Mouse (Mus musculus) forebrain, embryonic 15.5 days (tissue): ENCODE measurements around the gene Pik3cb. TPM values are rescaled to one million over a fixed set of nuclear protein-coding genes. Genes with fewer than 3 reads are reported as not detected.

ENCODE experiments used
- ATAC-seq: fragments of 200-750 bp; cut with Nextera tagmentation; replicated peaks from 2 replicates; pipeline ENCODE4 v1.8.0; 2017; ENCODE audit warnings: mild to moderate bottlenecking, moderate TSS enrichment, moderate library complexity
- H3K27ac ChIP-seq: fragments of 300-500 bp; sonication (generic); replicated peaks from 2 replicates; pipeline ENCODE4 v1.5.1; 2015; ENCODE audit warnings: mild to moderate bottlenecking, inconsistent platforms
- H3K27me3 ChIP-seq: fragments of 300-500 bp; sonication (generic); 2 replicates; pipeline ENCODE4 v1.6.1; 2015; ENCODE audit warnings: inconsistent platforms
- H3K36me3 ChIP-seq: fragments of 300-500 bp; sonication (generic); 2 replicates; pipeline ENCODE4 v1.6.1; 2015; ENCODE audit warnings: mild to moderate bottlenecking, inconsistent platforms
- H3K4me1 ChIP-seq: fragments of 300-500 bp; sonication (generic); 2 replicates; pipeline ENCODE4 v1.6.1; 2015; ENCODE audit warnings: inconsistent platforms
- H3K4me2 ChIP-seq: fragments of 300-500 bp; sonication (generic); replicated peaks from 2 replicates; pipeline ENCODE4 v1.6.1; 2015; ENCODE audit warnings: mild to moderate bottlenecking, inconsistent platforms
- H3K4me3 ChIP-seq: fragments of 300-500 bp; sonication (generic); 2 replicates; pipeline ENCODE4 v1.5.1; 2015; ENCODE audit warnings: mild to moderate bottlenecking, inconsistent platforms
- H3K9ac ChIP-seq: fragments of 300-500 bp; sonication (generic); replicated peaks from 2 replicates; pipeline ENCODE4 v1.6.1; 2015; ENCODE audit warnings: mild to moderate bottlenecking, inconsistent platforms
- H3K9me3 ChIP-seq: fragments of 300-500 bp; sonication (generic); 2 replicates; pipeline ENCODE4 v1.6.1; 2016; ENCODE audit warnings: inconsistent platforms
- WGBS: fragments of 180-500 bp; shearing (Covaris S2); methylation state at CpG from one replicate; pipeline ENCODE4 v1.1.7; 2015; ENCODE audit warnings: mixed read lengths; 5-methylcytosine and 5-hydroxymethylcytosine counted together
- polyA plus RNA-seq: library from polyadenylated mRNA; unstranded; fragments of >200 nt; fragmentation: Nextera tagmentation; extraction: Ambion mirVana; gene quantifications from 2 replicates; pipeline ENCODE4 v1.2.1, GENCODE M21; 2015

The Pik3cb gene
- polyA plus RNA-seq, 1 experiment from 2014 or later: 3.7 TPM

DNA sequence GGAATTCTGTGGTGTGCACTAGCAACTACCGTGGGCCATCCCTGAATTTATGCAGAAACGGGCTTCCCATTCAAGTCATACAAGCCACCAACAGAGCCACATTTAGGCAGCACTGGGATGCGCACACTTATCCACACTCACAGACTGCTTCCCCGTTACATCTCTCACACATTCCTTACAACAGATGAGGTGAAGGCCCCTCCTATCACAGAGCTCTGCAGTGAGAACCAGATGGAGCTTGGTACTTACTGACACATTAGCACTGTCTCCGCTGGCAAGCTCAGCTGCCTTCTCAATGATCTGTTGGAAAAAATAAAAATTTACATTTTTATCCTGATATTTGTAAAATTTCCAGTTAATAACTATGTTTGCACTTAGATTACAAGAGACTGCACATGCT, 75.1 kb downstream of the Pik3cb start:
- Histone ChIP-seq H3K4me2 (no peak overlapping the region), H3K9ac (no peak overlapping the region), H3K27ac (peak overlapping the region; percentile 66), H3K9me3 (no peaks in the 10 kb centered on the region), H3K36me3 (peaks cover 9% of the 10 kb centered on the region; the same call in 1 of the 2 replicates), H3K4me3 (no peak overlapping the region), H3K27me3 (no peaks in the 10 kb centered on the region), H3K4me1 (no peaks in the 10 kb centered on the region)
- WGBS: 71% methylated on average over 5 of the region's 5 CpGs
- peak; percentile 77 for ATAC-seq

DNA sequence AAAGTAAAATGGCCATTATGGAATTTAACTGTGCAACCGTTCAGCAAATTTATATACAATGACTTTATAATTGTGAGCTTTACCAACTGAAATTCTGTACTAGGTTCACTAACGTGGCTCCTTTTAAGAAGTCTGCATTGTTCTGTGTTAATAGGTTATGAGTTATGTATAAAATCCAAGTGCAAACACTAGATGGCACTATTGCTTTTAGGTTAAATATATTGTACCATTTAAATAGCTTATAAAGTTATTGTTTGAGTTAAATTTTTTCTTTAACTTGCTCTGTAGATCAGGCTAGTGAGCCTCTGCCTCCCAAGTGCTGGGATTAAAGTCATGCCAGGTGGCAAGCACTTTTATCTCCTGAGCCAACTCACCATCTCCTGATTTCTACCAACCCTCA, 76.2 kb downstream of the Pik3cb start:
- Histone ChIP-seq H3K27ac (0 out of 2 replicates have a peak overlapping the region, but pooled peaks have one; percentile 66), H3K27me3 (no peaks in the 10 kb centered on the region), H3K9ac (no peak overlapping the region), H3K4me3 (no peak overlapping the region), H3K36me3 (peaks cover under 1% of the 10 kb centered on the region; the same call in 1 of the 2 replicates), H3K9me3 (no peaks in the 10 kb centered on the region), H3K4me1 (no peaks in the 10 kb centered on the region), H3K4me2 (no peak overlapping the region)
- peak; percentile 49 for ATAC-seq
- WGBS: 44% methylated on average over 2 of the region's 2 CpGs

DNA sequence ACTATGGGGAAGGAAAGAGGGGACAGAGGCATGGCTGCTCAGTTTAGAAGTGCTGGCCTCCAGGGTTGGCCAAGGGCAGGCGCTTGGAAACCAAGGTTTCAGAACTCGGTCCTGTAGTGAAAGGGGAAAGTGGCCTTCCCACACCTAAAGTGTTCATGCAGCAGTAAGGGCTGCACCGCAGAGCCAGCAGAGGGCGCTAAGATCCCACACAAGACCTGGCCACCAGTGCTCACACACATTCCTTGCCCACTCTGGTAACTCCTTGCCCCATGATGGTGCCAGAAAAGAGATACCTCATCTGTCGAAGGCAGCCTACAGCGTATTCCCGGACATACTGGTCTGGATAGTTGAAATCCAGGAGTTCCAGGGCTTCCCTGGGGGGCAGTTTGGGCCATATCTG, 77.9 kb downstream of the Pik3cb start:
- Histone ChIP-seq H3K4me1 (no peaks in the 10 kb centered on the region), H3K9me3 (no peaks in the 10 kb centered on the region), H3K4me2 (no peak overlapping the region), H3K4me3 (no peak overlapping the region), H3K27ac (no peak overlapping the region), H3K36me3 (peaks cover 3% of the 10 kb centered on the region; the same call in 1 of the 2 replicates), H3K9ac (no peak overlapping the region), H3K27me3 (no peaks in the 10 kb centered on the region)
- 36% methylated on average over 7 of the region's 7 CpGs for WGBS
- ATAC-seq: peak; percentile 54; the same call in 1 of the 2 replicates

DNA sequence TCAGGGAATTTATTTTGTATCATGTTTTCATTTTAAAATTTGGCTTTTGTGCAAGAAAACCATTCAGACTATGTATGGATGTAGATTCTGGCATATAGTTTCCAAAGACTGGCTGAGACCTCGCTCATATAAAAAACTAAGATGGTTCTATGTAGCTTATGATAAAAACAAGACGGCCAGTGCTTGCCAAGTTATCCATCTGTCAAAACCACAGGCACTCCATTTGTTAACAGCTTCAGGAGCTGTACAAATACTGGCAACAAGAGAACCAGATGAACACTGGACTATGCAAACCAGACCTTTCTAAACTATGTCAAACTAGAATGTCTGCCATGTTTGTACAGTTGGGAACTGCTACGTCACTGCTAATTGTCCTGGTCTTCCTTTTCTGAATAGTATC, 82.7 kb downstream of the Pik3cb start:
- 72% methylated on average over 3 of the region's 3 CpGs for WGBS
- Histone ChIP-seq H3K4me2 (no peak overlapping the region), H3K36me3 (peaks cover 7% of the 10 kb centered on the region; the same call in 1 of the 2 replicates), H3K27me3 (no peaks in the 10 kb centered on the region), H3K4me3 (no peak overlapping the region), H3K9me3 (no peaks in the 10 kb centered on the region), H3K27ac (no peak overlapping the region), H3K4me1 (no peaks in the 10 kb centered on the region), H3K9ac (no peak overlapping the region)
- 0 out of 2 replicates have a peak, but pooled peaks have one; percentile 43 for ATAC-seq

DNA sequence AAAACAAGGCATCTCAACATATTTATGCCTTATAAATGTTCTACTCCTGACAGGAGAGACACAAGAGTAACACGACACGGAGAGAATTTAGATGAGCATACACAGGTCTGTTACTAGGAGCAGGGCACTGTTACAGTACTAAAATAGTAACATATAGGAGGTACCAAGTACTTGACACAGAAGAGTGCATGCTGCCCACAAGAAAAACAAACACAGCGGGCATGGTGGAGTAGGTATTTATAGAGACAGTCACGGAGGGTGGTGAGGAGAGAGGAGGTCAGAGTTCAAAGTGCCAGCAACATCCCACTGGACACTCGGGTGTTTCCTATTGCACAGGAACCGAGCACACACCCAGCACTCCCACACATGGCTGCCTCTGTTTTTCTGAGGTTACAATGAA, 90.7 kb downstream of the Pik3cb start:
- no peak overlapping the region for H3K4me3 ChIP-seq
- peaks cover 15% of the 10 kb centered on the region; the same call in 1 of the 2 replicates for H3K36me3 ChIP-seq
- H3K4me2 ChIP-seq: no peak overlapping the region
- WGBS: 80% methylated on average over 6 of the region's 6 CpGs
- H3K4me1 ChIP-seq: peaks cover 6% of the 10 kb centered on the region; the same call in 1 of the 2 replicates
- H3K27ac ChIP-seq: 0 out of 2 replicates have a peak overlapping the region, but pooled peaks have one; percentile 8
- H3K27me3 ChIP-seq: no peaks in the 10 kb centered on the region
- no peak for ATAC-seq
- H3K9me3 ChIP-seq: no peaks in the 10 kb centered on the region
- no peak overlapping the region for H3K9ac ChIP-seq

DNA sequence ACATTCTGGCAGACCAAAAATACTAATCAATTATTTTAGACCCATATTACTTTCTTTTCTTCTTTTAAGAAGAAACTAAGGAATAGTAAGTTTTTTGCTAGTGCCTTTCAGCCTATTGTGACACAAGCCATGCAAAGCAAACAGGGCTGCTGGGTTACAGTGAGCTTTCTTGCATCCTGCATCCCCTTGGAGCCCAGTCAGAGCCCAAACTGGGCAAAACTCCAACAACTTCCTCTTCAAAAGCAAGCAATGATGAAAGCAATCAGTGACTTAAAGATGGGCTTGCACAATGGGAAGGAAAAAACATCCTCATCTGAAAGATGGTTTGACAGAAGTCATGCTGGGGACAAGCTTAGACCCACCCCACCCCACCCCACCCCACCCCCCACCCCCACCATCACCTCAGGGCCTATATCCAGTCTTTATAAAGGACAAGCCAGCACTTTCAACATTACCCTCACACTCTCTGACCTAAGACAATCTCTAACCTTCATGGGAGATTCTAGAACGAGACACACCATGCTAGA, 91.6 kb downstream of the Pik3cb start:
- no peak overlapping the region for H3K27ac ChIP-seq
- no peak for ATAC-seq
- WGBS: 68% methylated on average over 1 of the region's 1 CpGs
- H3K4me2 ChIP-seq: no peak overlapping the region
- H3K9me3 ChIP-seq: no peaks in the 10 kb centered on the region
- H3K4me1 ChIP-seq: peaks cover 9% of the 10 kb centered on the region
- H3K27me3 ChIP-seq: no peaks in the 10 kb centered on the region
- no peak overlapping the region for H3K4me3 ChIP-seq
- H3K9ac ChIP-seq: no peak overlapping the region
- H3K36me3 ChIP-seq: peaks cover 13% of the 10 kb centered on the region; the same call in 1 of the 2 replicates

DNA sequence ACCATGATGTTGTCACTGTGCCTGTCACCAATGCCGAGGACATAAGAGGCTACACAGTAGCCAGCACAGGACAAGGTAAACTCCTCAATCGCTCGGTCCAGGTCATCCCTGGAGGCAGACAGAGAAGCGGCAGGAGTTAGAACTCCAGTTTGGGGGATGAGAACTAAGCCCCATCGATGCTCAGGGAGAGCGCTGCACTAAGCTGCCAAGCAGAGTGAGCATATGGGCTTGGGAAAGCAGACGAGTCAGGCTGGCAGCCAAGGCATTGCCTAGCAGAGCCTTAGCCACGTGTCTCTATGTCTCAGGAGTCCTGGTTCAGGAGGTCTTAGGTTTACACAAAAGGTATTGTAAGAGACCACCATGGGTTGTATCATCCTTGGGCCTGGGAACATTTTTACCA, 95.7 kb downstream of the Pik3cb start:
- Histone ChIP-seq H3K4me2 (no peak overlapping the region), H3K36me3 (peaks cover 2% of the 10 kb centered on the region; the same call in 1 of the 2 replicates), H3K4me3 (no peak overlapping the region), H3K9ac (no peak overlapping the region), H3K9me3 (no peaks in the 10 kb centered on the region), H3K27ac (peak overlapping the region; percentile 52; the same call in 1 of the 2 replicates), H3K27me3 (no peaks in the 10 kb centered on the region), H3K4me1 (peaks cover 9% of the 10 kb centered on the region)
- peak; percentile 73; the same call in 1 of the 2 replicates for ATAC-seq
- 69% methylated on average over 8 of the region's 8 CpGs for WGBS

DNA sequence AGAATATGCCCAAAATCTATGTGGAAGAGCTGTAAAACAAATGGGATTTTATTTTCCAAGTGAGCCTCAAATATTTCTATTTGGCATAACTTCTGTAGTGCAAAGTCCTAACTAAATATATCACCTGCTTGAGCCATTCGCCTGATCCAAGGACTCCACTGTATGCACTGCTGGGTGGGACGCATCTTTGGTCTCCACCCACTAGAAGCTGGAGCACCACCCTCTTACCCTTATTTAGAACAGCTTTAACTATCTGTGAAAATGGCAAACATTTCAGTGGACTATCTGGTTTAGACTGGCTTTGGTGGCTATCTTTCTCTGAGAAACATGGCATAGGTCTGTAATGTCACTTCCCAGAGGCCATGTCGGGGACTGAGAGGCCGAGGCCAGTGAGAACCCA, 97.8 kb downstream of the Pik3cb start:
- H3K9ac ChIP-seq: no peak overlapping the region
- peaks cover 3% of the 10 kb centered on the region; the same call in 1 of the 2 replicates for H3K4me1 ChIP-seq
- H3K36me3 ChIP-seq: peaks cover 2% of the 10 kb centered on the region; the same call in 1 of the 2 replicates
- no peaks in the 10 kb centered on the region for H3K9me3 ChIP-seq
- WGBS: 90% methylated on average over 4 of the region's 4 CpGs
- no peaks in the 10 kb centered on the region for H3K27me3 ChIP-seq
- no peak for ATAC-seq
- H3K4me2 ChIP-seq: no peak overlapping the region
- no peak overlapping the region for H3K4me3 ChIP-seq
- H3K27ac ChIP-seq: no peak overlapping the region

DNA sequence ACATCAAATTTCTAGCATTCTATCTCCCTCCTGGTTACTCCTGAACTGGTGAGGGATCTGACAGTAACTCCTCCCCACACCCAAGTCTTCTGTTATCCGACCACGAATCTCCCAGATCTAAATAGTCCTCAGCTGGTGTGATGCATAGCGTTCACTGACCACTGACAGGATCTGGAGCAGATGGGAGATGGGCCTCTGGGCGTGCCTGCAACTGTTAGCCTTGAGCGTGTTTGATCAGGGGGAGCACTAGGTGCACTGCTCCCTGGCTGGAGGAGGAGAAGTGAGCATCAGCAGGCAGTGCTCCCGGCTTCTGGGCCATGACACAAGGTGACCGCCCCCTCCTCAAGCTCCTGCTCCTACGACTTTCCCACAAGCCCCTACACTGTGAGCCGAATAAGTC, 98.4 kb downstream of the Pik3cb start:
- H3K4me3 ChIP-seq: no peak overlapping the region
- no peaks in the 10 kb centered on the region for H3K9me3 ChIP-seq
- H3K36me3 ChIP-seq: peaks cover 2% of the 10 kb centered on the region; the same call in 1 of the 2 replicates
- no peaks in the 10 kb centered on the region for H3K27me3 ChIP-seq
- WGBS: 77% methylated on average over 9 of the region's 9 CpGs
- H3K4me2 ChIP-seq: no peak overlapping the region
- no peak overlapping the region for H3K27ac ChIP-seq
- peaks cover 3% of the 10 kb centered on the region; the same call in 1 of the 2 replicates for H3K4me1 ChIP-seq
- no peak overlapping the region for H3K9ac ChIP-seq
- ATAC-seq: no peak

DNA sequence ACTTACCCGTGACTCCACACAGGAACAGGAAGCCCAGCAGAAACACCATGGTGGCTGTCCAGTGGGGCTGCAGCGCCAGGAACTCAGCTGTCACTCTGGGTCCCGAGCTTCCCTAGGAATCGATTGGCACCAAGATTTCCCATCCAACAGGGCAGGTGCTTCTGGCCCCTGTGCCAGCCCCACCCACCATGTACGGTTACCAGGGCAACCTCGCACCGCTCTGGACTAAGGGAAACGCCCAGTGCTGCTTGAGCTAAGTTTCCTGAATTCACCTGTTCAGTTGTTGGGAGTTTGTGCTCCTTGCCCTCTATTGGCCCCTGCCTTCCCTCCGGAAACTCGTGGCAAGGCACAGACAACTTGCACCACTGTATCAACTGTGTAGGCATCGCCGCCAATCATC, 104.8 kb downstream of the Pik3cb start, which contains the start of gene Gm1123:
Gene Gm1123 (minus strand): TSS at position 141 of the 400 bp plus-strand sequence.
- Histone ChIP-seq H3K4me2 (no peak within 1 kb of the TSS), H3K4me1 (no peaks in the 10 kb centered on the region), H3K4me3 (no peak within 1 kb of the TSS), H3K27me3 (no peaks in the 10 kb centered on the region), H3K9ac (no peak within 1 kb of the TSS), H3K9me3 (no peaks in the 10 kb centered on the region), H3K36me3 (peaks cover under 1% of the 10 kb centered on the region; the same call in 1 of the 2 replicates), H3K27ac (no peak within 1 kb of the TSS)
- ATAC-seq: no peak
- WGBS: 82% methylated on average over 12 of the region's 12 CpGs

DNA sequence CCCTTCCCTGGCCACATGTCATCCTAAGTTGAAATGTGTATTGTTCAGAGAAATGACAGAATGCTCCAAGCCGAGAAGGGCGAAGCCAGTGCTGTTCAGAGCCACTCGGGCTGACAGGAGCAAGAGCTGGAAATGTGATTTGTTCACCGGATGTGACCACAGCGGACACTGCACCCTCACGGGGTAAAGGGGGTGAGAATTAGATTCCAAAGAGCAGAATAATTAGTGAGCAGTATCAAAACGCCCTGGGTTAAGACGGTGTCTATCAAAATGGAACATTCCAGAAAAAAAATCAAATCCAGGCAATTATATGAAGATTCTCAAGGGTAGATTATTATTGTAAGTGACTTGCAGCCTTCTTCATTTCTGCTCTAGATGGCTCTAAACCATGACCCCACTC, 106.3 kb downstream of the Pik3cb start:
- Histone ChIP-seq H3K4me2 (no peak overlapping the region), H3K9ac (no peak overlapping the region), H3K36me3 (no peaks in the 10 kb centered on the region), H3K4me1 (no peaks in the 10 kb centered on the region), H3K9me3 (no peaks in the 10 kb centered on the region), H3K27ac (no peak overlapping the region), H3K4me3 (no peak overlapping the region), H3K27me3 (no peaks in the 10 kb centered on the region)
- ATAC-seq: no peak
- WGBS: 84% methylated on average over 8 of the region's 8 CpGs

DNA sequence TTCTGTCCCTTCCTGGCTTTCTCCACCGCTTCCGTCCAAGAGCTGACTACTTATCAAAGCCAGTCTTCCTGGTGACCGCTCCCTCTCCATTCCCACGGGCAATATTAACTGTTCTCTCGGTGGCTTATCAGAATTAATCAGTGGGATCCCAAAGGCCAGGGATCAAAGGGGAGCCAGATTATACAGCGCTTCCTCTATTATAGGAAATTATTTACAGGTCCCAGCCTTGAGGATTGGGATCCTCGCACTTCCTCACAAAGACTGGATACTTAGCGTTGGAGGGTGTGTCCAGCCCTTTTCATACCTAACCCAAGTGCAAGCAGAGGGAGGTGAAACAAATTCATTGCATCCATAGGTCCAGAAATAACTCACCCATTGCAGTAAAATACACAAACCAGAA, 108.4 kb downstream of the Pik3cb start:
- no peak overlapping the region for H3K4me3 ChIP-seq
- 88% methylated on average over 8 of the region's 8 CpGs for WGBS
- ATAC-seq: no peak
- H3K4me2 ChIP-seq: no peak overlapping the region
- no peaks in the 10 kb centered on the region for H3K27me3 ChIP-seq
- no peaks in the 10 kb centered on the region for H3K9me3 ChIP-seq
- no peaks in the 10 kb centered on the region for H3K4me1 ChIP-seq
- H3K9ac ChIP-seq: no peak overlapping the region
- H3K27ac ChIP-seq: no peak overlapping the region
- H3K36me3 ChIP-seq: no peaks in the 10 kb centered on the region

DNA sequence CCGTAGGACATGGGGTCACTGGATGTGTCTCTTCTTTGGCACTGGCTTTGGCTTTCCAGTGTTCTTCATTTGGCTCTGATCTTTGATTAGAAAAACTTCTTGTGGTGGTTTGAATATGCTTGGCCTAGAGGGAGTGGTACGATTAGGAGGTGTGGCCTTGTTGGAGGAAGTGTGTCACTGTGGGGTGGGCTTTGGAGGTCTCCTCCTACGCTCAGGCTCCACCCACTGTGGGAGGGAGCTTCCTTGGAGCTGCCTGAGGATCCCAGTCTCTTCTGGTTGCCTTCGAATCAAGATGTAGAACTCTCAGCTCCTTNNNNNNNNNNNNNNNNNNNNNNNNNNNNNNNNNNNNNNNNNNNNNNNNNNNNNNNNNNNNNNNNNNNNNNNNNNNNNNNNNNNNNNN, 118.7 kb downstream of the Pik3cb start:
- no peaks in the 10 kb centered on the region for H3K9me3 ChIP-seq
- no peak overlapping the region for H3K27ac ChIP-seq
- no peak overlapping the region for H3K9ac ChIP-seq
- no peak for ATAC-seq
- no peak overlapping the region for H3K4me3 ChIP-seq
- no peak overlapping the region for H3K4me2 ChIP-seq
- no peaks in the 10 kb centered on the region for H3K36me3 ChIP-seq
- 83% methylated on average over 4 of the region's 4 CpGs for WGBS
- no peaks in the 10 kb centered on the region for H3K4me1 ChIP-seq
- no peaks in the 10 kb centered on the region for H3K27me3 ChIP-seq
